Mouse (Mus musculus) hindbrain, embryonic 12.5 days (tissue): Measurements from ENCODE around the gene Pla2g15. TPM values are rescaled to one million over a fixed set of nuclear protein-coding genes. Genes with fewer than 3 reads are reported as not detected.

Source experiments
- polyA plus RNA-seq: library from polyadenylated mRNA; unstranded; fragments of >200 nt; fragmentation: Nextera tagmentation; extraction: Ambion mirVana; gene quantifications from 2 replicates; pipeline ENCODE4 v1.2.1, GENCODE M21; 2016

Gene Pla2g15
- polyA plus RNA-seq, 1 experiment from 2014 or later, result 18.2 TPM

Other genes starting within 250 kb of the Pla2g15 start
- gene Pskh1, start 250.0 kb upstream of the Pla2g15 start, polyA plus RNA-seq, result 22.4 and 28.7 TPM in 2 replicates
- gene Ctrl, start 216.5 kb upstream of the Pla2g15 start, polyA plus RNA-seq, result 2.6 and 2.7 TPM in 2 replicates
- gene Psmb10, start 212.0 kb upstream of the Pla2g15 start, polyA plus RNA-seq, result 27.3 and 30.2 TPM in 2 replicates
- 0.57 and 0.79 TPM in 2 replicates for gene Lcat, start 207.0 kb upstream of the Pla2g15 start, polyA plus RNA-seq
- gene Slc12a4, start 184.3 kb upstream of the Pla2g15 start, polyA plus RNA-seq, result 19.5 TPM in 2 replicates
- gene Dpep3, start 171.0 kb upstream of the Pla2g15 start, polyA plus RNA-seq, result not detected in 2 replicates
- gene Dus2, start 159.1 kb upstream of the Pla2g15 start, polyA plus RNA-seq, result 16.3 and 20.7 TPM in 2 replicates
- gene Dpep2nb, start 144.4 kb upstream of the Pla2g15 start, polyA plus RNA-seq, result not detected in 2 replicates
- gene Ddx28, start 138.5 kb upstream of the Pla2g15 start, polyA plus RNA-seq, result 18.4 and 19.9 TPM in 2 replicates
- 5.7 and 6.7 TPM in 2 replicates for gene Nfatc3, start 91.6 kb upstream of the Pla2g15 start, polyA plus RNA-seq
- gene Esrp2, start 13.4 kb upstream of the Pla2g15 start, polyA plus RNA-seq, result 2.6 and 2.9 TPM in 2 replicates
- gene Slc7a6, start 18.5 kb downstream of the Pla2g15 start, polyA plus RNA-seq, result 55.8 and 60.8 TPM in 2 replicates
- gene Slc7a6os, start 60.5 kb downstream of the Pla2g15 start, polyA plus RNA-seq, result 37.2 and 38.5 TPM in 2 replicates
- 50.9 and 53.0 TPM in 2 replicates for gene Prmt7, start 60.5 kb downstream of the Pla2g15 start, polyA plus RNA-seq
- 29.2 and 31.2 TPM in 2 replicates for gene Smpd3, start 187.6 kb downstream of the Pla2g15 start, polyA plus RNA-seq